Mouse (Mus musculus) macrophage (primary cell): ENCODE measurements at regions not wholly inside any gene's neighbourhood (a gene's known extent, or its start where the extent isn't known, plus 50 kb on each side); places are given as distances from the start of the nearest gene placed in this dataset.

ENCODE experiments used
- H3K27ac ChIP-seq: fragments of 350-480 bp; formaldehyde crosslinking; 2 replicates; pipeline ENCODE4 v1.9.0; 2021
- H3K36me3 ChIP-seq: fragments of 350-480 bp; formaldehyde crosslinking; 2 replicates; pipeline ENCODE4 v1.9.0; 2021; ENCODE audit errors: inconsistent target
- H3K4me3 ChIP-seq: fragments of 350-480 bp; formaldehyde crosslinking; 2 replicates; pipeline ENCODE4 v1.9.0; 2021; ENCODE audit errors: inconsistent target
- H3K79me2 ChIP-seq: fragments of 350-480 bp; formaldehyde crosslinking; 2 replicates; pipeline ENCODE4 v1.9.0; 2021; ENCODE audit errors: inconsistent target
- WGBS: methylation state at CpG from one replicate; pipeline ENCODE4 v1.1.7; 2026; ENCODE audit warnings: inconsistent platforms; ENCODE audit not compliant: missing documents; 5-methylcytosine and 5-hydroxymethylcytosine counted together

- WGBS = 90% methylated on average over 12 of the region's 12 CpGs
- Histone ChIP-seq H3K27ac (no peak overlapping the region), H3K79me2 (no peaks in the 10 kb centered on the region), H3K4me3 (no peak overlapping the region), H3K36me3 (no peaks in the 10 kb centered on the region)
These were observed 114.6 kb upstream of the Xpo1 start for GRCm38 (mm10) chr11:23141100-23141837.

GRCm38 (mm10) chr11:23148048-23148596 is 107.7 kb upstream of the Xpo1 start:
- H3K79me2 ChIP-seq = no peaks in the 10 kb centered on the region
- no peaks in the 10 kb centered on the region for H3K36me3 ChIP-seq
- H3K4me3 ChIP-seq = no peak overlapping the region
- no peak overlapping the region for H3K27ac ChIP-seq
- WGBS = 93% methylated on average over 8 of the region's 8 CpGs

- Histone ChIP-seq H3K4me3 (no peak overlapping the region), H3K27ac (no peak overlapping the region), H3K79me2 (no peaks in the 10 kb centered on the region), H3K36me3 (no peaks in the 10 kb centered on the region)
- WGBS = 64% methylated on average over 4 of the region's 5 CpGs
These were observed 106.1 kb upstream of the Xpo1 start for GRCm38 (mm10) chr11:23149556-23150244.

- H3K36me3 ChIP-seq = no peaks in the 10 kb centered on the region
- no peak overlapping the region for H3K27ac ChIP-seq
- no peak overlapping the region for H3K4me3 ChIP-seq
- WGBS = 82% methylated on average over 1 of the region's 1 CpGs
- no peaks in the 10 kb centered on the region for H3K79me2 ChIP-seq
These were observed 101.0 kb upstream of the Xpo1 start for GRCm38 (mm10) chr11:23154851-23155250.

- H3K4me3 ChIP-seq = no peak overlapping the region
- no peak overlapping the region for H3K27ac ChIP-seq
- no peaks in the 10 kb centered on the region for H3K79me2 ChIP-seq
- 23% methylated on average over 12 of the region's 12 CpGs for WGBS
- H3K36me3 ChIP-seq = no peaks in the 10 kb centered on the region
These were observed 87.2 kb upstream of the Xpo1 start for GRCm38 (mm10) chr11:23168546-23169218.

- Histone ChIP-seq H3K4me3 (no peak overlapping the region), H3K27ac (no peak overlapping the region), H3K79me2 (no peaks in the 10 kb centered on the region), H3K36me3 (no peaks in the 10 kb centered on the region)
- WGBS = 68% methylated on average over 3 of the region's 3 CpGs
These were observed 86.0 kb upstream of the Xpo1 start for GRCm38 (mm10) chr11:23169742-23170428.

- no peaks in the 10 kb centered on the region for H3K36me3 ChIP-seq
- no peaks in the 10 kb centered on the region for H3K79me2 ChIP-seq
- no peak overlapping the region for H3K27ac ChIP-seq
- no peak overlapping the region for H3K4me3 ChIP-seq
- 18% methylated on average over 2 of the region's 2 CpGs for WGBS
These were observed 85.0 kb upstream of the Xpo1 start for GRCm38 (mm10) chr11:23170813-23171212.

GRCm38 (mm10) chr11:23171760-23172159 is 84.1 kb upstream of the Xpo1 start:
- H3K36me3 ChIP-seq = no peaks in the 10 kb centered on the region
- no peak overlapping the region for H3K4me3 ChIP-seq
- WGBS = 85% methylated on average over 1 of the region's 1 CpGs
- H3K79me2 ChIP-seq = no peaks in the 10 kb centered on the region
- H3K27ac ChIP-seq = no peak overlapping the region

- Histone ChIP-seq H3K27ac (no peak overlapping the region), H3K36me3 (no peaks in the 10 kb centered on the region), H3K79me2 (no peaks in the 10 kb centered on the region), H3K4me3 (no peak overlapping the region)
- 91% methylated on average over 7 of the region's 7 CpGs for WGBS
These were observed 74.2 kb upstream of the Xpo1 start for GRCm38 (mm10) chr11:23181647-23182046.

GRCm38 (mm10) chr11:23185211-23185610 is 70.6 kb upstream of the Xpo1 start:
- no peaks in the 10 kb centered on the region for H3K36me3 ChIP-seq
- no peaks in the 10 kb centered on the region for H3K79me2 ChIP-seq
- no peak overlapping the region for H3K27ac ChIP-seq
- WGBS = 100% methylated on average over 2 of the region's 2 CpGs
- H3K4me3 ChIP-seq = no peak overlapping the region

GRCm38 (mm10) chr11:23201701-23202449 is 54.0 kb upstream of the Xpo1 start:
- H3K79me2 ChIP-seq = no peaks in the 10 kb centered on the region
- no peak overlapping the region for H3K4me3 ChIP-seq
- H3K27ac ChIP-seq = no peak overlapping the region
- WGBS = 94% methylated on average over 9 of the region's 9 CpGs
- H3K36me3 ChIP-seq = no peaks in the 10 kb centered on the region

- Histone ChIP-seq H3K4me3 (no peak overlapping the region), H3K79me2 (no peaks in the 10 kb centered on the region), H3K27ac (no peak overlapping the region), H3K36me3 (no peaks in the 10 kb centered on the region)
- 97% methylated on average over 14 of the region's 14 CpGs for WGBS
These were observed 52.3 kb upstream of the Xpo1 start for GRCm38 (mm10) chr11:23203566-23203965.

GRCm38 (mm10) chr11:23204041-23204440 is 51.8 kb upstream of the Xpo1 start:
- Histone ChIP-seq H3K4me3 (no peak overlapping the region), H3K27ac (no peak overlapping the region), H3K79me2 (no peaks in the 10 kb centered on the region), H3K36me3 (no peaks in the 10 kb centered on the region)
- WGBS = 91% methylated on average over 11 of the region's 12 CpGs
